Mouse (Mus musculus) layer of hippocampus, adult 8-10 months (tissue): ENCODE measurements around the gene Dynlt1a. TPM values are rescaled to one million over a fixed set of nuclear protein-coding genes. Genes with fewer than 3 reads are reported as not detected.
"Not testable (repeated sequence)": the region's sequence is repeated elsewhere in the genome, so short reads cannot be mapped to it uniquely, and the experiment has no call there.

Experiments
- DNase-seq, 2 experiments: peaks; one replicate each; pipeline ENCODE4 v3.0.0; 2022; ENCODE audit warnings: low spot score in 2 of 2
- total RNA-seq, 4 experiments: library from RNA; stranded (reverse); gene quantifications; 2 replicates each; pipeline ENCODE4 v1.2.4; 2022

The Dynlt1a gene
- total RNA-seq, 4 experiments from 2014 or later = 9.4 to 11.9 (median 10.9) TPM

DNA sequence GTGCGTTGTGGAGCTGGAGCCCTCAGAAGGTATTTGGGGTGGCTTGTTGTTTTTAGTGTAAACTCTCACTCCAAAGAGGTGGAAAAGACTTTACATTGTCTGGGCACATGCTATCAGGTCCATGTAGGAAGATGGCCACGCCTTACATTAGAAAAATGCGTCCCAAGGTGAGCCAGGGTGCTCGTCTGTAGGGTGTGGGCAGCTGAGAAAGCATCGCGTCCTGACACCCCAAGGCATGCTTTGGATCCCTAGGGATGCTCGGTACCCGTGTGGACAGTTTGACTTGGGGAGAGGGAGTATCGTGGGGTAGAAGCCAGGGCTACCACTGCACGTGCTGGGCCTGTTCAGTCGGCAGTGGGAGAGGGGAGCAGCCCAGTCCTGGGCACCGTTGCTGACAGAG is 28.3 kb downstream of the Dynlt1a start:
- DNase-seq = not testable (repeated sequence)

DNA sequence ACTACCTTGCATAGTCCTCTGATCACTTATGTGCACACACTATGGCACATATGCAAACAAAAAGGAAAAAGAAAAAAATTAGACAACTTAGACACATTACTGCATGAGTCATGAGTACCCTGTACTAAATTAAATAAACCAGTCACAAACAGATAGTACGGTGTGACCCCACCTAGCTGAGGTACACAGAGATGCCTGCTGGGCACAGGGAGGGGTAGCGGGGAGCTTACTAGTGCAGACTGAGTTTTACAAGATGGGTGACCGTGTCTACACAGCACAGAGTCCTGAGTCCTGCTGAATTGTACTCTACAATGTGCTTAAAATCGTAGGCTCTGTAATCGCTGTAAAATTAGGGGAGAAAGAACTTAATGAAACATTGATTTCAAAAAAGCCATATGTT is 31.1 kb downstream of the Dynlt1a start:
- not testable (repeated sequence) for DNase-seq

DNA sequence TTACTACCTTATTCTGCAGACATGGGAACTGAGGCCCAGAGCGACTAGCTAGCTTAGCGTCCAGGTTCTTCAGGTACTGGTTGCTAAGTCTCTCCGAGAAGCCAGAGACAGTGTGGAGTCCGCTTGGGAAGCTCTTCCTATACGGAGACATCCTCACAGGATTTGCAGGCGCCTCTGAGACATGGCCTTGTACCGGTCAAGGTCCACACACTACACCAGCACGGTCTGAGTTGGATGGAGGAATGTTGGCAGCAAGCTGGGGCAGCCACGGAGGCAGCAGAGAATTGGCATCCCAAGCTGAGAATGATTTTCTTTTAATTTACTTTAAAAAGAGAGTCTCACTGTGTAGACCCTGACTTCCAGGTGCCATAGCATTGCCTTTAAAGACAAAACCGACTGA is 34.2 kb downstream of the Dynlt1a start:
- DNase-seq = not testable (repeated sequence)

DNA sequence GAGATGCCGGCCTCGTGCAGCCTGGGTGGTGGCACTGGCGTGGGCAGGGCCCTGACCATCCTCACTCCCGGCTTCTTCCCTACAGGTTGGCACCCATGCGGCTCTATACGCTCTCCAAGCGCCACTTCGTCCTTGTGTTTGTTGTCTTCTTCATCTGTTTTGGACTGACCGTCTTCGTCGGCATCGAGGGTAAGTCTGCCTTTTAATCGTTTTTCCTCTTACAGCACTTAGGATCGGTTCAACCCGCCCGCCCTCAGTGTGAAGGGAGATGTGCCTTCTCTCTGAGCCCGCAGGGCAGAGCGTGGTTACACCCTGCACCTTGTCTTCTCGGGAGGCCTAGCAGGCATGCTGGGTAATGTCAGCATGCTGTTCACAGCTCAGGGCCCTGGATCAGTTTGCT is 36.8 kb downstream of the Dynlt1a start:
- DNase-seq = not testable (repeated sequence)

DNA sequence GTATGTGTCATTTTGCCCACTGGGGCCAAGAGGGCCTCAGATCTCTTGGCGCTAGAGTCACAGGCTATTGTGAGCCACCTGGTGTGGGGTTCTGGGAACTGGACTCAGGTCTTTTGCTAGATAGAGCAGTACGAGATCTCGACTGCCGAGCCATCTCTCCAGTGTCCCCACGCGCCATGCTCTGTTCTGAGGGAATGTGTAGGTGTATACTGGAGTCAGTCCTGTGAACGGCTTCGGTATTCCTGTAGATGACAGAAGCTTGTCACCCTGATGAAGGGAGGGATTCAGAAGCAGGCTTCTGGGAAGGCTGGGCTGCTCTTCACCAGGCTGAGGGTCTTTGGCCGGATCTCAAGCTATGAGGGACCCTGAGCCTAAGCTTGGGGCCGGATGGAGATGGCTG is 37.5 kb downstream of the Dynlt1a start:
- DNase-seq = not testable (repeated sequence)

DNA sequence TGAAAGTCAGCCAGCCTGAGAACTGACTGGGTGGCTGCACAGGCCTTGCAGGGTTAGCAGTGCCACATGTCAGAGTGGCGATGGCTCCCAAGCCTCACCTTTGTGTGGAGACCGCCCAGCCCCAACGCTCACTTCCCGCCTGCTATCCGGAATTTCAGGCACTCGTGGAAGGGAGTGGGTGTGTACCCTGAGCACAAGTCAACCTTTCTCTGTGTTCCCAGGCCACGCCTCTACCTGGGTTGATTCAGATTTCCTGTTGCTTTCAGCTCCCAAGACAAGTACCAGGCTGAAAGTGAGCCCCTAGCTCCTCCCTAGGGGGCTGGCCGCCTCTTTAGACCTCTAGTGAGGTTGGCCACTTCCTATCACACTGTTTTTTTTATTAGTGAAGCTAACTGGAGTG is 38.1 kb downstream of the Dynlt1a start:
- not testable (repeated sequence) for DNase-seq

DNA sequence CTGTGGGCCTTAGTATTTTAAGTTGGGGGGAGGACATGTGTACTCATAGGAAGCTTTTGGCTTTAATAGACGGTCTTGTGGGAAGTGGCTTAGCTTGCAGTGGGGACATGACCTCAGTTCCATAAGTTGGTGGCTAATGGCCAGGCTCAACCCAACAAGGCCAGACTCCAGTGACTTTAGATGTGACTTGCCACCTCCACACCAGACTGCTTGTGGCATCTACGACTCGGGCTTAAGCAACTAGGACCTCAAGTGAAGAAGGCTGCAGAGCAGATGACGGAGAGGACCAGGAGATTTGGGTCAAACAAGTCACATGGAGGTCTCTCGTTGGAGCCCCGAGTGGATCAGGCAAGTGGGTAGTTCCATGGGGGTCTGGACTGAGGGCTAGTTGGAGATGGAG is 42.6 kb downstream of the Dynlt1a start:
- not testable (repeated sequence) for DNase-seq

DNA sequence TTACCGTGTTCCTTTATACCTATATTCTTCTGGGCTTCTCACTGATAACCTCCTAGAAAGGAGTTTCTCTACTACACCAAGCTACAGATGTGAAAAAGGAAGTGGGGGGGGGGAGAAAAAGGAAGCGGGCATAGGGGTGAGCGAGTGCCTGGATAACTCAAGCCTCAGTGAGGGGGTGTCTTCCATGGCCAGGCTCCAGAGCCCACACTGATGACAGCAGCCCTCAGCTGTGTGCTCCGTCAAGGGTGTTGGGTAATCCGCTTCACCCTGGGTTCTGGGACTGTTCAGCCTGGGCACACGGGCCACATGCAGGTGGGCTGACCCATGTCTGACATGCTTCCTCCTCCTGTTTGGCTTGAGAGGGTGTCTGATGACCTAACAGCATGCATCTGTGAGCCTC is 45.3 kb downstream of the Dynlt1a start:
- not testable (repeated sequence) for DNase-seq

DNA sequence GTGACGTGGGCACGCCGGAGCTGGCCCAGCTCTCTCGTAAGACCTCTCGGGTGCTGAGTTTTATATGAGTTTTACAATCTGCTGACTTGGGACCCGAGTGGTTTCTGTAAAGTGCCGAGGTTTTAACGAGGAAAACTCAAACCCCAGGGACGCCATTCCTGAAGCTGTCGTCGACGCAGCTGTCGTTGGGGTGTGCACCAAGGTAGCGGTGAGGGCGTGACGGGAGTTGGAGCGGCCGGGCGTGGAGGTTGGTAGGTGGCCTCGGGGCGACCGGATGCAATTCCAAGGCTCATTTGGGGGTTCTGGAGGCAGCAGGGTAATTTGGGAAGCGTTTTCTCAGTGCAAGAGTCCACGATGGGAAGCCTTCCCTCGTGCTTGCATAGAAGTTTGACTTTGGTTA is 46.5 kb downstream of the Dynlt1a start:
- DNase-seq = not testable (repeated sequence)

DNA sequence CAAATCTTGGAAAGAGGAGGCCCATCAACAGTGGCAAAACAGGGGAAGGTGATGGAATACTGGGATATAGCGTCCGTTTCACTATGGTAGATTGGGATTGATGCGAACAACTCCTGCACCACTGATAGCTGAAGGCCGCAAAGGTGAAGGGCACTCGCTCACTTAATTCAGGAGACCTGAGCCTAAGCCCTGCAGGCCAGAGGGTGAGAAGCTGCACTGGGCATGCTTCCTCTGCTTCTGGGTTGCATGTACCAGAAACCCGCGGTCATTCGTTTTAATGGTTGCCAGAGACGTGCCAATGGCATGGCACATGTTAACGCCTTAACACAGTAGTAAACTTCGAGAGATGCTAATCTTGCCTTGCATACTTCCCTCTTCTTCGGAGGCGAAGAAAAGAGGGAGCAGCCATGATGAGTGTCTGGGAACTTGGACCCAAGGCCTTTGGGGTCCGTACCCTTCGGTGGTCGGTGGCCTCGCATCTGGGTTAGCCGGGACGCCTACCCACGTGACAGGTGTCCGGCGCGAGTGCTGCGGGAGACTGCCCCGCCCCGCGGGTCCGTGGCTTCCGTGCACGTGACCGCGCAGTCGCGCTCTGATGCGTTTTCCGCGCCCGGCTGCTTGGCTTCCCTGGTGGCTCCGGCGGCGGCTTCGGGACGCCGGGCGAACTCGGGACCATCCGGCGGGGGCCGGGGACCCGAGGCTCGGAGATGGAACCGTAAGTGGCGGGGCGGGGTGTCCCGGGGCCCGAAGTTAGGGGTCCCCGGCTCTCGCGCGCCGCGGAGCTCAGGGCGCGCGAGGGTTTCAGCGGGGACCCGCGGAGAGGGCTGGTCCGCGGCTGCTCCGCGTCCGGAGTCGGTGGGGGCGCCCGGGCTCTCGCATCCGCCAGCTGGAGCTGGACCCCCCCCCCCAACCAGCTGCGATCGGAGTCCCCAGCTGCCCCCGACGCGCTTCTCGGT is 47.1 kb downstream of the Dynlt1a start:
- DNase-seq = not testable (repeated sequence)

DNA sequence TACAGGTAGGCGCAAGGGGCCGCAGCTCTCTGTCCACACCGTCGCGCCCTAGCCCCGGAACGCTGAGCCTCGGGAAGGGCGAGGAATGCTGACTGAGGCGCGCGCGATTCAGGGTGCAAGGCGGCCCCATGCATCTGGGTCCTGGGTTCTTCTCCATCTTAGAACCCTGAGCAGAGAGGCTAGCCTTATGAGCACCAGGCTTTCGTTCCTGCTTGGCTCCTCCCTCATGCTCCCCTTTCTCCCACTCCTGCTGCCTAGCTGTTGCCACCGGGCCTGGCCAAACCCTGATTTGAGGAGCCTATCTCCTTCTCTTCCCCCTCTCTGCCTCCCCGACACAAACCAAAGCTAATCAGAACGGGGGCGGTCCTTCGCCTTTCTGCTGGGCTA is 60.2 kb downstream of the Dynlt1a start:
- DNase-seq = peak; percentile 76 to 78

DNA sequence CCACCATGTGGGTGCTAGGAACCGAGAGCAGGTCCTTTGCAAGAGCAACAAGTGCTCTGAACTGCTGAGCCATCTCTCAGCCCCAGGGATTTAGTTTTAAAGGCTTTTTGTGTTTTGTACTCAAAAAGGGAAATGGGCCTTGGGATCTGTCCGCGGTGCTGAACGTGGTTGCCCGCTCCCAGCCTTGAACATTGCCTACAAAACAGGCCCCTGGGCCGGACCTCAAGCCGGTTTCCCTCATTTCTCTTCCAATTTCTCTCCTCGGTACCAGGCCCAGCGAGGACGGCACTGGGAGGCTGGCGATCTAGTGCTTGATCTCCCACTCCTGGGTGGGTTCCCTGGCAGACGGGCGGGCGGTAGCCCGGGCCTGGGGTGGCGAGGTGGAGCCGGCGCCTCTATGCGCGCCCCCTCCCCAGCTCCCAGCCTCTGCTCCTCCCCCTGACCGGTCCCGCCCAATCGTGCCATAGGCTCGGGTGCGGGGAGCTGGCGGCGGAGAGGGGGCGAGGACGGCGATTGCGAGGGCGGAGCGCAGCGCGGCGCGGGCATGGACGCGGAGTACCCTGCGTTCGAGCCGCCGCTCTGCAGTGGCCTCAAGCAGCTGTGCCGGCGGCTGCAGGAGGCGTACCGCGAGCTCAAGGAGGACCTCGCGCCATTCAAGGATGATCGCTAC is 60.8 kb downstream of the Dynlt1a start, which contains the start of gene Tmem181a:
Gene Tmem181a, plus strand, starts transcription at position 461 of the 670 bp plus-strand sequence.
- DNase-seq = not testable (repeated sequence)

Other genes starting within 250 kb of the Dynlt1a start
- 10 to 100 TPM; 15.7 to 23.6 (median 18.8) TPM for gene Serac1, start 237.8 kb downstream of the Dynlt1a start, total RNA-seq
- gene Gtf2h5, start 237.7 kb downstream of the Dynlt1a start, total RNA-seq = 100 to 1,000 TPM; 106 to 122 (median 113) TPM
- 100 to 1,000 TPM; 325 to 332 (median 330) TPM for gene Tulp4, start 211.1 kb downstream of the Dynlt1a start, total RNA-seq
- 10 to 100 TPM; 42.1 to 54.3 (median 50.3) TPM for gene Tmem181a, start 60.6 kb downstream of the Dynlt1a start, total RNA-seq
- 10 to 100 TPM; 26.7 to 45.8 (median 38.9) TPM for gene Dynlt1b, start 112.6 kb upstream of the Dynlt1a start, total RNA-seq